Mouse (Mus musculus) E14TG2a.4 (cell line): ENCODE measurements around the gene Armcx2.
A peak's percentile ranks its signal among the peaks of the same experiment; 100 is the strongest.
"Not testable (repeated sequence)": the region's sequence is repeated elsewhere in the genome, so short reads cannot be mapped to it uniquely, and the experiment has no call there.

Source experiments
- H3K27me3 ChIP-seq: 2 replicates; pipeline ENCODE4 v1.6.1; 2014; ENCODE audit warnings: low read length, control low read depth; ENCODE audit not compliant: insufficient read depth
- H3K36me3 ChIP-seq: 2 replicates; pipeline ENCODE4 v1.6.1; 2014; ENCODE audit warnings: low read length, control low read depth; ENCODE audit not compliant: insufficient read depth
- H3K4me1 ChIP-seq: replicated peaks from 2 replicates; pipeline ENCODE4 v1.6.1; 2014; ENCODE audit warnings: low read depth, low read length, control low read depth
- H3K4me3 ChIP-seq: replicated peaks from 2 replicates; pipeline ENCODE4 v1.5.1; 2014; ENCODE audit warnings: mild to moderate bottlenecking, low read length
- H3K9me3 ChIP-seq: 2 replicates; pipeline ENCODE4 v1.6.1; 2014; ENCODE audit warnings: low read length, control low read depth
- CTCF ChIP-seq: conservative IDR thresholded peaks from 2 replicates; pipeline ENCODE4 v1.5.1; 2014; ENCODE audit warnings: low read length
- NANOG ChIP-seq: IDR thresholded peaks from 2 replicates; pipeline ENCODE4 v1.6.1; 2014; ENCODE audit warnings: borderline replicate concordance, low read length, mixed read lengths
- POU5F1 ChIP-seq: IDR thresholded peaks from 2 replicates; pipeline ENCODE4 v1.6.1; 2014; ENCODE audit warnings: low read length, borderline replicate concordance

Gene Armcx2

DNA sequence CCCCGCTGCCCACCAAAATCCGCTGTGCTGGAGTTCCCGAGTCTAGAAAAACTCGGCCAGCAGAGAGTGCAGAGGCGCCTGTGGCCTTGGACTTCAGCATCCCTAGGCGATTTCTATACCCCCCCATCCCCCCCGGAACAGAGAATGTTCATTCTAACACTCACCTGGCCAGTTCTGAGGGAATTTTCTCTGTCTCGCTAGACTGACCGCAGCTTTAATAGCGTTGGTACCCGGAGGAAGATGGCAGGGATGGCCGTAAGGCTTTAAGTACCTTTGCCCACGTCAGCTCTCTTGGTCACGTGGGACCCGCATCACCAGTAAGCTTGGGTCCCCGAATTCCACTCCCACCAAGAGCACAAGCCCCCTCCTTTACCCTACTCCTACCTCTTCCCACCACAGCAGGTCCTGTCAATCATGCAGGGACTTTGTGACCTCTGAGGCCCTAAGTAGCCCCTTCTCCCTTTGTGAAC lies at the start of gene Armcx2:
TSS of gene Armcx2 (minus strand) at position 467 of the 470 bp plus-strand sequence.
- Histone ChIP-seq H3K4me3 (peak within 1 kb of the TSS; percentile 84), H3K27me3 (no peaks in the 10 kb centered on the region), H3K36me3 (peaks cover 19% of the 10 kb centered on the region), H3K4me1 (peaks cover 5% of the 10 kb centered on the region; the same call in 1 of the 2 replicates), H3K9me3 (no peaks in the 10 kb centered on the region)
- TF ChIP-seq CTCF (no peak), POU5F1 (no peak), NANOG (no peak)

DNA sequence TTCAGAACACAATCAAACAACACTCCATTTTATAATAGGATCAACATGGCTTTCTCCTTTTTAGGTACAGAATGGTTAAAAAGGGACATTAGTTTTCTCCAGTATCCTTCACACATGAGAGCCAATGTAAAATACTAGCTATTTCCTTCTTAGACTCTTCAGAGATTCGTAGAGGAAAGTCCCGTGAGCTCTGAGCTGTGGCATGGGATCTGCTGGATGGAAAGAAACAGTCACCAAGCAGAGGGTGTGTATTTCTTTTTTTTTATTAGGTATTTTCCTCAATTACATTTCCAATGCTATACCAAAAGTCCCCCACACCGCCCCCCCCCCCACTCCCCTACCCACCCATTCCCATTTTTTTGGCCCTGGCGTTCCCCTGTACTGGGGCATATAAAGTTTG lies 40.6 kb upstream of the Armcx2 start:
- H3K4me3 ChIP-seq, result no peak overlapping the region
- TF ChIP-seq CTCF (no peak), NANOG (no peak), POU5F1 (no peak)
- H3K27me3 ChIP-seq, result no peaks in the 10 kb centered on the region
- H3K36me3 ChIP-seq, result no peaks in the 10 kb centered on the region
- no peaks in the 10 kb centered on the region for H3K4me1 ChIP-seq
- H3K9me3 ChIP-seq, result no peaks in the 10 kb centered on the region

DNA sequence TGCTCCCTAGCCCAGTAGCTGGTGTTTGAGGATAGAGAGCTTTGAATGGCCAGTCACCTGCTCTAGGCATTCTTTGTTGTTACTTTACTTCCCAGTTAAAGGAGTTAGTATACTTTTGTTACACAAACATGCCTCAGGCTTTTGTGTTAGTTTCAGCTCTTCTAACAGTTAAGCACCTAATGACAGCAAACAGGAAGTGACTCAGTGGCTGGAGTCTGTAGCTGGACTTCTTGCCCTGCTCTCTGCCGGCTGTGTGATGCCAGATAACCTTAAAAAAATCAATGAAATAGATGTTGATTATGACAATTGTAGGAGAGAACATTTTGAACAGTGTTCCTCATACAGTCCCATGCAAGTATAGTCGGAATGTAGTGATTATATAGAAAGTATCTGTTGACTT lies 35.4 kb upstream of the Armcx2 start:
- Histone ChIP-seq H3K4me1 (no peaks in the 10 kb centered on the region), H3K4me3 (no peak overlapping the region), H3K27me3 (no peaks in the 10 kb centered on the region), H3K36me3 (no peaks in the 10 kb centered on the region), H3K9me3 (no peaks in the 10 kb centered on the region)
- no peak for TF ChIP-seq CTCF
- TF ChIP-seq NANOG, result no peak
- no peak for TF ChIP-seq POU5F1

DNA sequence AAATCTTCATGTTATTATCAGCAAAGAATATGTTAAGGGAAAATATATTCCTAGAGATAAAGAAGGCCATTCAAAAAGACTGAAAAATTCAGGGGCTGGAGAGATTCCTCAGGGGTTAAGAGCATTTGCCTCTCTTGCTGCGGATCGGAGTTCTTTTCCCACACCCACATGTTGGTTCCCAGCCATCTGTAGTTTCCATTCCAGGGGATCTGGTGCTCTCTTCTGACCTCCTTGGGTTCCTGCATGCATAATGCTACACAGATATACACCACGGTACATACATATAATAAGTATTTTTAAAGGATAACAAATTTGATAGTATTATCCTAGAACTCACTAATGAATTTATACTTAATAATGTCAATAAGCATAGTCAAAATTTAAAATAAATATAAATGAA lies 21.5 kb upstream of the Armcx2 start:
- TF ChIP-seq CTCF (no peak), POU5F1 (no peak), NANOG (no peak)
- H3K27me3 ChIP-seq, result no peaks in the 10 kb centered on the region
- no peak overlapping the region for H3K4me3 ChIP-seq
- H3K36me3 ChIP-seq, result no peaks in the 10 kb centered on the region
- no peaks in the 10 kb centered on the region for H3K4me1 ChIP-seq
- no peaks in the 10 kb centered on the region for H3K9me3 ChIP-seq

DNA sequence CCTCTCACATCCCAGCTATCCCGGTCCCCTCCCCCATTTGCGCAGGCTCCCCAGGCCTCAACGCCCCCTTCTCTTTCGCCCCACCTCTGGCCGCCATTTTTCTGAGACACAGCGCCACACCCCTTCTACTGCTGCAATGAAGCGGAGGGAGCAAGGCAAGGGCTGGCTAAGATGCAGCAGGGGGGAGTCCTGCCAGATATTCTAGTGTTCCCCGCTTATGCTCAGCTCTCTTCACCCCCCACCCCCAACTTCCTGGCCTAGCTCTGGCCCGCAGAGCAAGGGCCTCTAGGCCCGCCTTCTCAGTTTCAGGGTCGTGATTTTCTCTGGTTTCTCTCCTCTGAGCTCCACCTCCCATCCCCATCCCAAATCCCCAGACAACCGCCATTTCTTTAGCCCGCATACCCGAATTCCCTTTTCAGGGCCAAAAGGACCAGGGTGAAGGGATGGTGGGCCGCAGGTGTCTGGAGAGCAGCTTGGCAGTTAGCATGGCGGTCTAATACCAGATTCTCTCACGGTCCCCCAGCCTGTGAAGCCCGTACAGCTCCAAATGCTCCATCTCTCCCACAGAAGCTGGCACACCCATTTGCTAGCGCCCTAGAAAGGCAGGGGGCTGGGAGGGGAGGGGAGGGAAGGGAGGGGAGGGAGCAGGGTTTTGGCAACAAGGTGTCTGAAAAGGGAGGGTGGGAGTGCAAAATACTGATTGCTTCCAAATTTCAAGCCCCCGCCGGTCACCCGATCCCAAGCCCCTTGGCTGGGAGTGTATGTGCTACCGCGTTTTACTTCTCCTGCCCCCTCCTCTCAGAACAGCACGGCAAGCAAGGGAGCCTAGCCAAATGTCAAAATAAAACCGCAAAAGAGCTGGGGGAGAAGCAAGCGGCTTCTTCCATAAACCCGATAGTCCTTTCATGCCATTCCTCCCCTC lies 927 bp downstream of the Armcx2 start:
- Histone ChIP-seq H3K9me3 (no peaks in the 10 kb centered on the region), H3K4me1 (peaks cover 5% of the 10 kb centered on the region; the same call in 1 of the 2 replicates), H3K36me3 (peaks cover 19% of the 10 kb centered on the region), H3K27me3 (no peaks in the 10 kb centered on the region), H3K4me3 (peak overlapping the region; percentile 84)
- TF ChIP-seq POU5F1 (no peak), CTCF (no peak), NANOG (no peak)

DNA sequence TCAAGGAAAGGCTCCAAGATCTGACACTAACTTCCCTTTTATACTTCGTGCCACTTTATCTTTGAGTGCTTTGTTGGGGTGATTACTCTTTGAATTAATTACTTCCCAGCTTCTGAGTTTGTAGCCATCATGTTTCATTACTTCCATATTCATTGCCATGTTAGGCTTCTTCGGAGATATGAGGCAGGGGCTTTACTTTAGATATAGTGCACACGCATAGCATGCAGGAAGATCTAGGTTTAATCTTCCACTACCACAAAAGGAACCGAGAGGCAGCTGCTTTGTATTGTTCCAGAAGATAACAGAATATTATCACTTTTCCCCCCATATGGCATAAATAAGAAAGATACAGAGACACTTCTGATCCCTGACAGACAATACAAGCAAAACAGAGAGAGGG lies 21.3 kb downstream of the Armcx2 start:
- Histone ChIP-seq H3K4me3 (no peak overlapping the region), H3K27me3 (no peaks in the 10 kb centered on the region), H3K36me3 (no peaks in the 10 kb centered on the region), H3K9me3 (no peaks in the 10 kb centered on the region; the same call in 1 of the 2 replicates), H3K4me1 (no peaks in the 10 kb centered on the region)
- TF ChIP-seq NANOG (no peak), POU5F1 (no peak)

DNA sequence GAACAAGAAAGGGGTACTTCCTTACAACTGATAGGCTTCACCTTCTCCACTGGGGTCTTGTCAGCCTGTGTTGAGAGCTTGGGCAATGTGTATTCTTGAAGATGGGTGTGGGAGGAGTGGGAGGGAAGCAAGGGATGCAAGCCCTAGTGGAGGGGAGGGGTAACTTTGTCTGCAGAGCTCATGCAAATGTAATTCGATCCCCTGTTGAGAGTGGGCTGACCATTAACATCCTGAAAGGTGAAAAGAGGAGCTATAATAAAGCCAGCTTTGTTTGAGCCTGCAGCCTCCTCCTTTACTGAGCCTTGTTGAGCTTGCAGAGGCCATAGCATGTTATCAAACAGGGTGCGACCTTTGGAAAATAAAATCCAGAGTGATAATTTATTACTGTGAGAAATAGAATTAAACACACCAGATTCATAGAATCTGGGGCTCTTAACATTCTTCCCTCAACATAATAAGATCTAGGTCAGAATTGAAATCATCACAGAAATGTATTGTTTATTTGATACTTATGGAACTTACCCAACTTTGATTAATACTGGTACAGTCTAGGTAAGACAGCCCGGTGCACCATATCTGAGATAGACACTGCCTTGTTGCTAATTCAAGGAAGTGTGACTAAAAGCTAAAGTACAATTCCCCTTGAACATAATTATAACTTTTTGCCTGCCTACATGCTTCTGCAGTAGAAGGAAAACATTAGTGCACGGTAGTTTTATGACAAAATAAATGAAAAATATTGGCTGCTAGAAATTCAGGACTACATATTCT lies 45.4 kb downstream of the Armcx2 start:
- not testable (repeated sequence) for H3K27me3 ChIP-seq, H3K36me3 ChIP-seq, H3K9me3 ChIP-seq, H3K4me3 ChIP-seq, H3K4me1 ChIP-seq

DNA sequence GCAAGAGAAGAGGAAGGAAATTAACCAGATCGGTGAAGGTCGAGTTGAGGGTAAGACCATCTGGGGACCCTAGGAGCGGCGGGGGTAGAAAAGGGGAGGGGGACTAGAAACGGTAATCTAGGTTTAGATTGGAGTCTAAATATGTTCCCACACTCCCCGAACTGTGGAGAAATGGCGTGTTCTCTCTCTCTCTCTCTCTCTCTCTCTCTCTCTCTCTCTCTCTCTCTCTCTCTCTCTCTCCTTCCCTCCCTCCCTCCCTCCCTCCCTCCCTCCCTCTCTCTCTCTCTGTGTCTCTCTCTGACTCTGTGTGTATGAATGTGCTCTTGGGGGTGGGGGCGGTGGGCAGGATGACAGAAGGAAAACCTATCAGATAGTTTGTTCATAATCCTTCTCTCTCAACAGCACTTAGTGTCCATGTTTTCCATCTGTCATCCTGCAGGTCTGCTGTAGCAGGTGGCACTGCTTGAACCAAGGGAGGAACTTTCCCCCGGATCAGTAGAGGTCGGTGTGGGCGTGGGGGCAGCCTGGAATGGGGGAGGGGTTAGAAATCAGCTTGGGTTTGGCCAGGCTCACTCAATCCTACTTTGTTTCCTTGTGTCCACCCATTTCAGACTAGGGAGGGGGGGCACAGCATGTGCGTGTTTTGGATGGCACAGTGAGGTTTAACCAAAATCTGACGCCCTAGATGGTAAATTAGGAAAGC lies 51.6 kb downstream of the Armcx2 start:
- no peaks in the 10 kb centered on the region for H3K9me3 ChIP-seq
- H3K27me3 ChIP-seq, result peaks cover 17% of the 10 kb centered on the region
- TF ChIP-seq POU5F1, result no peak
- no peak for TF ChIP-seq CTCF
- no peak for TF ChIP-seq NANOG
- H3K36me3 ChIP-seq, result no peaks in the 10 kb centered on the region
- H3K4me3 ChIP-seq, result peak overlapping the region; percentile 77
- H3K4me1 ChIP-seq, result peaks cover 7% of the 10 kb centered on the region
